Mouse (Mus musculus): Measurements from ENCODE around the gene Eapp.
"Not testable (repeated sequence)": the region's sequence is repeated elsewhere in the genome, so short reads cannot be mapped to it uniquely, and the experiment has no call there.

Eapp gene

DNA sequence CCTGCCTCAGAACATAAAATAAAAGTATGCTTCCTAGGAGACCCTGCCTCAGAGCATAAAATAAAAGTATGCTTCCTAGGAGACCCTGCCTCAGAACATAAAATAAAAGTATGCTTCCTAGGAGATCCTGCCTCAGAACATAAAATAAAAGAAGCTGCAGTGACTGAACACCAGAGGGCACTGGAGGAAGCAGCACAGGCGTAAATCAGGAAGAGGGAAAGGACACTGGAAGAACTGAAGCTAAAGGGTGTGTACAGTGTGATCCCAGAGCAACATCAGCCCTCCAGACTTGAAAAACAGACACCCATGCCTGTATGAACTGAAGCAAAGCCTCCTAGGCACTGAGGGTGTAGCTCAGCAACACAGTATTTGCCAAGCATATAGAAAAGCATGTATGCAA, 12.5 kb downstream of the Eapp start:
- DNase-seq (ENCODE audit: low spot score): no peak

DNA sequence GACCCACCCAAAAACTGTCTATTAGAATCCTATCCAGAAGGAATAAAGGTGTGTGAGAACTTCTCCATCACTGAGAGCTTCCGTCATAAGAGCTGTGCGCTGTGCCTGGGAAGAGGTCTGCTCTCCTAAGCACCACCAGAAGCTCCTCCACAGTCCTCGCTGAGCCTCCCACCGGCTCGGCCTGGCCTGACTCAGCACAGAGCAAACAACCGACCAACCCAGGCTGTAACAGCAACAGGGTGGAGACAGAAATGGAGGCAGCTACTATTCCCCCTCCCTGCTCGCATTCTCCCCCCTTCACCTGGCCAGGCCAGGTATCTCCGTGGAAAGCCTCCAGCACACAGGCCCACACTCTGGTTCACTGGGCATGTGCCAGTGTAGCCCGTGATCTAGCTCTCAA, 19.0 kb downstream of the Eapp start:
- no peak for DNase-seq (ENCODE audit: low spot score)

DNA sequence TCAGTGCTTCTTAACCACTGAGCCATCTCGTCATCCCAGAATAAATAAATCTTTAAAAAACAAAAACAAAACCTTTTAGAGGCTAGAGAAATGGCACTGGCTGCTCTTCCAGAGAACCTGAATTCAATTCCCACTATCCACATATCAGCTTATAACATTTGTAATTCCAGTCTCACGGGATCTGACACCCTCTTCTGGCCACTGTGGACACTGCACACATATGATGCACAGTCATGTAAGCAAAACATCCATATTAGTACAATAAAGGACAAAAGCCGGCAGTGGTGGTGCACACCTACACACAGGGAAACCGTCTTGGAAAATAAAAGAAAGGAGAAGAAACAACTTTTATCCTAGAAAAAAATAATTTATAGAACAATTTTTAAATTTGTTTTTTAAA, 20.3 kb downstream of the Eapp start:
- DNase-seq (ENCODE audit: low spot score): no peak

DNA sequence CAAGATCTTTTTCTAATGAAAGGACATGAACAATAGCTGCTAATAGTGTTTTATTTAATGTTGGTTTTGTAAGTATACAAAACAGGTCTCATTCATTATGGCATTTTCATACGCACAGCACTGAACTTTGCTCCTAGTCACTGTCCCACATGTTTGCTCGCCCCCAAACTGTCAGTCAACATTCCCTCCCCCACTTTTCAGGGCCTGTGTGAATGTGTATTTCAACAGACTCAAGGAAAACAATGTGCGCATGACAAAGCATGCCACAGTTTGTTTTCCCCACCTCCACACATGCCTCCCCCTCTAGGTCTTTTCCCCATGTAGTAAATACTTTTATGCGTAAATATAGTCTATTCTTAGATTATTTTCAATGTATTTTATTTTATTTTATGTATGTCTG, 24.4 kb downstream of the Eapp start:
- no peak for DNase-seq (ENCODE audit: low spot score)

DNA sequence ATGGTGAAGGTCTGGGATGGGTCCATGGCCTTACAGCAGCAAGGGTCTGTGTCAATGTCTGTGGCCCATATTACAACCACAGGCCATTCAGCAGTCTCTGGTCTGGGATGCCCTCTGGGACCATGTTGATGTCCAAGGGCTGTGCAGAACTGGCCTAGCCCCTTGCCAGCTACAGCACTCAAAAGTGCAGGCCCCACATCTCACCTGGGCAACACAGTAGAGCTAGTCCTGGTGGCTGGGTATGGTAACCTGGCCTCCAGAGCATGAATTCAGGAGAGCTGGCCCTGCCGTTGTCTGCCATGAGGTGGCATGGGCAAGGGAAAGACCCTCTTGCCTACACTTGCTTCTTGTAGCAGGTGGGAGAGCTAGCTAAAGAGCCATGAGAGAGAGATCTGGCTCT, 27.6 kb downstream of the Eapp start:
- no peak for DNase-seq (ENCODE audit: low spot score)

DNA sequence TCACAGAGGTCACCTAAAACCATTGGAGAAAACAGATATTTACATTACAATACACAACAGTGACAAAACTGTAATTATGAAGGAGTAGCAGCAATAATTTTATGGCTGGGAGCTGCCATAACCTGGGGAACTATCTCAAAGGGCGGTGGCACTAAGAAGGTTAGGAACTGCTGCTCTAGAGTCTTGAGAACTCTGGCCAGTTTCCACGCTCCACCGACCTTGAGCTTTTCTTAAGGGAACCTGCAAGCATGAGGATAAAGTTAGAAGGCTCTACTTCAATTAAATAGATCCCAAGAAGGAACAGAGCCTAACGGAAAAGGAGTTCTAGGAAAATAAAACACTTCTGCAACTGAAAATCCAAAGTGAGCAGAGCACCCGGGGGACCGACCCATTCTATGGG, 30.2 kb downstream of the Eapp start:
- no peak for DNase-seq (ENCODE audit: low spot score)

DNA sequence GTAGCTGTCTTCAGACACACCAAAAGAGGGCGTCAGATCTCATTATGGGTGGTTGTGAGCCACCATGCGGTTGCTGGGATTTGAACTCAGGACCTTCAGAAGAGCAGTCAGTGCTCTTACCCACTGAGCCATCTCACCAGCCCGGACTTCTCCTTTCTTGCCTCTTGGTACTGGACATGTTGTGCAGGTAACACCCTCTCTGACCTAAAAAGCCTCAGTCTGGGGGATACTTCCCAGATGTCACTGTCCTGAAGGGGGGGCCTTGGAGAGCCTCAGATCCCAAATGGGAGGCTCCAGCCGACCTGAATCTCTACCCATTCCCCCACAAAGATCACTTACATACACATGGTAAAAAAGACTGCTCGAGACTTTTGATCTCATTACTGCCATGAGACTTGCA, 34.2 kb downstream of the Eapp start:
- not testable (repeated sequence) for DNase-seq (ENCODE audit: low spot score)

DNA sequence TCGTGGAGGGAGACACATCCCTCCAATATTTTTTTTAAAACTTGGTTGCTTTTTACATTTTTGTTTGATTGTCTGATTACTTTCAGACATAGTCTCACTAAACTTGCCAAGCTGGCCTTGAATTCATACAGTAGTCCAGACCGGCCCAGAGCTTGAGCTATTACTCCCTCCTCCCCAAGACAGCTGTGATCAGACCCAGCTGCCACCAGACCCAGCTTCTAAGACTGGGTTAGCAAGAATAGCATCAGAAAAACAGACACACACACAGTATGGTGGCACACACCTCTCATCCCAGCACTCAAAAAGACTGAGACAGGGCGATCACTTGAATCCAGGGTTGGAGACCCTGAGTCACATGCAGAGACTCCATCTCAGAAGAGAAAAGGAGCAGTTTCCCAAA, 35.8 kb downstream of the Eapp start:
- no peak for DNase-seq (ENCODE audit: low spot score)

DNA sequence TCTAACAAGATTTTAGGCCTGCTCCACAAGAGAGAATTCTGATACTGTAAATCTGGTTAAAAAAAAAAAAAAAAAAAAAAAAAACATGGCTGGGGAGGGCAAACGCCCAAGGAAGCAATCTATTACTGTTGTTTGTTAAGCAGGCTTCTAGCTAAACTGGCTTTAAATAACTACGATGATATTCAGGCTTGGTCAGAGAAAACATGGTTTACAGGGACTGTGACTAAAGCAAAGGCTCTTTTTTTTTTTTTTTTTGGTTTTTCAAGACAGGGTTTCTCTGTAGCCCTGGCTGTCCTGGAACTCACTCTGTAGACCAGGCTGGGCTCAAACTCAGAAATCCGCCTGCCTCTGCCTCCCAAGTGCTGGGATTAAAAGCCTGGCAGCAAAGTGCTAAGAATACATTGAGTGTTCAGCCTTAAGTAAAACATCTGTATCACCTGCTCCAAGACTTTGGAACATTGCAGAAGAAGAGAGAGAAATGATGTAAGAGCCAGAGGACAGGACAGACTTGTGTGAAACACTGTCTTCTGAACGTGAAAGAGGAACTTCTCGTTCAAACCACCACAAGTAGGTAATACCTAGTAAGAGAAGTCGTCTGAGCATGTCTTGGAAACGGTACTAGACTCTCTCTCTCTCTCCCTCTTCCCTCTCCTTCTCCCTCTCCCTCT, 37.1 kb downstream of the Eapp start:
- DNase-seq (ENCODE audit: low spot score): no peak

DNA sequence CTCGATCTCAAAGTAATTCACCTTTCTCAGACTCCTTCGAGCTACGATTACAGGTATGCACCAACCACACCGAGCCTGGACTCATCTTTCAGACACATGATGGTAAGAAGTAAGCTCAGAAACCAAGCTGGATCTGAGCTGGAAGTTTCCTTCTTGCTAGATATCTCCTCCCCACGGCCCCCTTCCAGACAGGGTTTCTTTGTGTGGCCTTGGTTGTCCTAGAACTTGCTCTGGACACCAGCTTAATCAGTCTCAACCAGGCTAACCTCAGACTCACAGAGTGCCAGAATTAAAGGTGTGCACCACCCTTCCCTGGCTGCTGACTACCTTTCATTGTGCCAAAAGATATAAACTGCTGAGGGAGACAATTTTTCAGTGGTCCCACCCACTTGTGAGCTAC, 37.7 kb downstream of the Eapp start:
- no peak for DNase-seq (ENCODE audit: low spot score)

DNA sequence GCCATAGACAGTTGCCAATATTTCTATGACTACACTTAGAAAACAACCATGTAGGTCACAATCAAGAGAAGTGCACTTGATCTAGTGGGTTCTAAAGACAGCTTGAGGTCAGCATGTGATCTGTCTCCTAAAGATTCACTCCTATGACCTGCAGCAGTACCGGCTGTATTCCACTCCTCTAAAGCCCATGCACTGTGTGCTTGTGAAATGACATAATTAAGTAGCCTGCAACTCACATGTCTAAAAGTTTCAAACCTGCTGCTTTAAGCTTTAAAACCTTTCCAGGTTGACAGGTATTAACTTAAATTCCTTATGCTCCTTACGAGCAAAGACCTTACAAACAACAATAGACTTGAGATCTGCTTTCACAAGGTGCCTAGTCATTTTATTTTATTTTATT, 38.5 kb downstream of the Eapp start:
- DNase-seq (ENCODE audit: low spot score): no peak

DNA sequence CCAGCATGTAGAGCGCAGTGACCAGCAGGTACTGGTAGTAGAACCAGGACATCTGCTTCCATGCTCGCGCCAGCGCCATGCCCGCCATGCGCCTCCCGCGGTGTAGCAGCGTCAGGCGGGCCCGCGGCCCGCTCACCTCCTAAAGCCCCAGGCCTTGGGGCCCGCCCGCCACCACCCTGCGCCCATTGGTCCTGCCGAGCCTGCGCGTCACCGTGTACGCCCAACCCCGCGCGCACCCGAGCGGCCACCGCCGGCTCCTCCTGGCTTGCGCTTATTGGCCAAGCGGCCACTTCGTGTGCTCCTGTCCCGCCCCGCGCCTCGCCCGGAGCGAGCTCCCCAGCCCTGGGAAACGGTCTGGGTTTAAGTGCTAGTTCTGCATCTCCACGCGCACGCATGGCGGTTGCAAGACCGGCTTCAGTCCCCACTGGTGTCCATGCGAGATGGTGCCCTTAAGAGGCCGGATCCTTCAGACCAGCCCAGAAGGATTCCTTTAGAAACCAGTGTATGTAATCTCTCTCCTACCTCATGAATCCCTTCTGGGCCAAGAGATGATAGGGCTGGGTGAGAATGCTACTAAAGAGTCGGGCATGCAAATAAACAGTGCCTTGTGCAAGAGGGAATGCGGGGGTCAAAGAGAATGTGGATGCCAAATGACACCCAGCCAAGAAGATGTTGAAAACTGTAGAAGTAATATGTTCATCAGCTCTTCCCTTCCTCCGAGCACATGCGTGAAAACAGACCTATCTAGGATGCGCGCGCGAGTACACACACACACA, 39.1 kb downstream of the Eapp start, which contains the start of gene Sptssa:
TSS of gene Sptssa (minus strand) at position 178 of the 776 bp plus-strand sequence.
- DNase-seq (ENCODE audit: low spot score): peak; percentile 89

DNA sequence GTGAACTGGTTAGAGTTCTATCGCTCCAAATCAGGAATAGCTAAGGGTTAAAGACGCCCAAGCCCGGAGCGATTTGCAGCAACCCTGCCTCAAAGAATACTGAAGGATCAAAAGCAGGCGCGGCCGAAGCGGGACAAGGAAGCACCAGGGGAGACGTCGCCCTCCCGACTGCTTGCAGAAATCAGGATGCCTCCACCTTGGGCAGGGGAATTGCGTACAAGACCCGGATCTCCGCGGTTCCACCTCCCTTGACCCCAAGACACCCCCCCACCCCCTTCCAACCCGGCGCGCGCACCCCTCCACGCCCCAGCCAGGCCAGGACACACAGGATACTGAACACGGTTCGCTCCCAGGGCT, 39.7 kb downstream of the Eapp start:
- peak; percentile 36 for DNase-seq (ENCODE audit: low spot score)

DNA sequence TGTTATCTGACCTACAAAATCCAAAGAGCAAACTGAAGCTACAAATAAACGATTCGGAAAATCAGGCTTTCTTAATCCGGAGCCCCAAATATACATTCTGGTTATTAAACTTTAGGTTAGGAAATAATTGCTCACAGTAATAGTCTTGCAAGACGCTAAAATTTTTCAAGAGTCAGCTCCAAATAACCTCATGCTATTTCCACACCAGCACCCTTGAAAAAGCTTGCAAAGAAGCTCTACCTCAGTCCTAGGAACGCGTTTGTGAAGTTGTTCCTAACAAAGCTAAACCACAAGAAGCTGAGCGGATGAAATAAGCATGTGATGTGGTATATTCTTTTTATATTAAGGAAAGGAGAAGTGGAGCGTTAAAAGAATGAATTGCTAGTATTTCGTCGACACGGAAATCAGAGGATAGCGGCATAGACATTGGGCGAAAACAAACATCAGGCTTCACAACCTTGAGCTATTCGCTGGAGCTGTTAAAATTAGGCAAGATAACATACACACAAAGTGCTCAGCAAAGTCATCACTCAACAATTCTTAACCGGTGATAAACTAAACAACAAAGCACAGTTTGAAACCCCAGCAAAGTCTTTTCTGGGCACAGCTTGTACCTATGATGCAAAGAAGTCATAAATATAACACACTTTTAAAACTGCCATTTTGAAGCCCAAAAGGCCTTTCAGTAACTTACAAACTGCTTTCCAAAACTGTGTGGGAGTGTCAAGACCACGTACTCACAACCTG, 40.2 kb downstream of the Eapp start:
- DNase-seq (ENCODE audit: low spot score): no peak

DNA sequence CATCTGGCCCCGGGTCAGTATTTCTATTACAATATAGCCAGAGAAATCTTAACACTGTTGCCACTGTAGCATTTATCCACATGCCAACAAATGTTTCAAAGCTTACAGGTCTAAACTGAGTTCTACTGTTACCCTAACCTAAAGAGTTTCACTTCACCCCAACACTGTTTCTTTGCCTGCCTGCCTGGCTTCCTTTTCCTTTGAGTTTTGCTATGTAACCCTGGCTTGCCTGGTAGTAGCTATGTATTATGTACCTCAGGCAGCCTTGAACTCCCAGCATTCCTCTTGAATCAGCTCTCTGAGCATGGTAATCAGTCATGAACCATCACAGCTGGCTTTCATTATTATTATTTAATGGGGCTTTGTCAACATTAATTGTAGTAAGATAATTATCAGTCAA, 41.0 kb downstream of the Eapp start:
- no peak for DNase-seq (ENCODE audit: low spot score)

DNA sequence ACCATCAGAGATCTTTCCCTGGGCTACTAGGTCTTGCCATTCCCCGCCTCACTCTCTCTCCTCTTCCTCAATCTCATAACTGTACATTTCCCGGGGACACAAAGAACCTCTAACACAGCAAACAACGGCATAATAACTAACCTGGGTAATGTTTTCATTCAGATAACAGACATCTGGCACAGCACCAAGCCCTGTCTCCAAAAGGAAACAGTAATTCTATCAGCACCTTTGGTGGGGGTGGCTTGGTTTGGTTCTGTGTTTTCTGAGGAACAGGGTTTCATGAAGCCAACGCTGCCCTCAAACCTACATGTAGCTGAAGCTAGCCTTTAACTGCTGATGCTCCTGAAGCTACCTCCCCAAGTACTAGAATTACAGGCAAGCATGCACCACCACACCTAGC, 41.6 kb downstream of the Eapp start:
- DNase-seq (ENCODE audit: low spot score): no peak

DNA sequence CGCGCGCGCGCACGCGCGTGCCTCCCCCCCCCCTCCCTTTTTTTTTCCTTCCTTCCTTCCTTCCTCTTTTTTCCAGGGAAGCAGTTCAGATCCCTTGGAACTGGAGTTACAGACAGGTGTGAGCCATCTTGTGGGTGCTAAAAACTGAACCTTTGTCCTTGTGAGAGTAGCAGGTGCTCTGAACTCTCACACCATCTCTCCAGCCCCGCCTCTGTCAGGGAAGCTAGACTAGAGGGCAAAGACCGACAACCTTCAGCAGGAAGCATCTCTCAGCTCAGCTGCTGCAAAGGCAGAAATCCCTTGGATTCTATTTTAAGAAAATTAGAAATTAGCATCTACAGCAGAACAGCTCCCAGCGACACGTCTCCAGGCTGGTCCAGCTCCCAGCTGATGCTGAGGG, 43.4 kb downstream of the Eapp start:
- DNase-seq (ENCODE audit: low spot score): no peak

DNA sequence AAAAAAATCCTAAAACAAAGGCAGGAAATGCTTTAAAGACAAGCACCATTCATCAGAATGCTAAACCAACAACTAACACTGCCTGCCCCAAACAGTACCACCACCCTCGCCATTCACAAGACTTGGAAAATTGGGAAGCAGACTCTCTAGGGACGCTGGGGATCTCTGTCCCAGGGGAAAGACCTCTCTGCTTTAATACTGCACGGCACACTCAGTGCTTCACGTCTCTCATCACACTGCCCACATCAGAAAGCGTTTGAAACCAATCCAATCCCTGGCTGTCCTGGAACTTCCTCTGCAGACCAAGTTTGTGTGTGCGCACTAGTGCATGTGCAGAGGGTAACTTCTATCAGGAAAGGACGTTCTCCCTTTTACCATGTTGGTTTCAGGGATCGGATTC, 43.9 kb downstream of the Eapp start:
- DNase-seq (ENCODE audit: low spot score): no peak

DNA sequence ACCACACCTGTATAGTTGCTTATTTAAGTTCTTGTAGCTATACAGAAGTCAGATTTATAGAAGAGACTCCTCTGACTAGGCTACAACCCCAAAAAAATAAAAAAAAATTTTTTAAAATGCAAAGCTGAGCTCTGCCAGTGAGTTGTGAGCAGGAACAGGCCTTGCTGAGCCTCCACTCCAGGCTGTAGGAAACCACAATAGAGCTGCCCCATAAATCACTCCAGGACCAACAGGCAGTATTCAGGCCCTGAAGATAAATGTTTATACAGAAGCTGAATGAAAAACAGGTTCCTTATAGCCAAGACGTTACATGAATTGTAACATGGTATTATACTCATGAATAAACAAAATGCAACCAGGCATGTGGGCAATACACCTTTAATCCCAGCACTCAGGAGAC, 44.5 kb downstream of the Eapp start:
- no peak for DNase-seq (ENCODE audit: low spot score)

DNA sequence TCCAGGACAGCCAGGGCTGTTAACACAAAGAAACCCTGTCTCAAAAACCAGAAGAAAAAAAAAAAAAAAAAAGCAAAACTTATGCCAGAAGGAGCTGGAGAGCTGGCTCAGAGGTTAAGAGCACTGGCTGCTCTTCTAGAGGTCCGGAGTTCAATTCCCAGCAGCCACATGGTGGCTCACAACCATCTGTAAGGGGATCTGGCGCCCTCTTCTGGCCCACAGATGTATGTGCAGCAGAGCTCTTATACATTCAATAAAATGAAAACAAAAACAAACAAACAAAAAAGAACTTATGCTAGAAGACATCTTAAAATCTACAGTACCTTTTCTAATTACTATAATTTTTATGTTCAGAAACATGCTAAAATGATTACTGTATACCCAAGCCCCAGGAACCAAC, 50.8 kb downstream of the Eapp start:
- no peak for DNase-seq (ENCODE audit: low spot score)

DNA sequence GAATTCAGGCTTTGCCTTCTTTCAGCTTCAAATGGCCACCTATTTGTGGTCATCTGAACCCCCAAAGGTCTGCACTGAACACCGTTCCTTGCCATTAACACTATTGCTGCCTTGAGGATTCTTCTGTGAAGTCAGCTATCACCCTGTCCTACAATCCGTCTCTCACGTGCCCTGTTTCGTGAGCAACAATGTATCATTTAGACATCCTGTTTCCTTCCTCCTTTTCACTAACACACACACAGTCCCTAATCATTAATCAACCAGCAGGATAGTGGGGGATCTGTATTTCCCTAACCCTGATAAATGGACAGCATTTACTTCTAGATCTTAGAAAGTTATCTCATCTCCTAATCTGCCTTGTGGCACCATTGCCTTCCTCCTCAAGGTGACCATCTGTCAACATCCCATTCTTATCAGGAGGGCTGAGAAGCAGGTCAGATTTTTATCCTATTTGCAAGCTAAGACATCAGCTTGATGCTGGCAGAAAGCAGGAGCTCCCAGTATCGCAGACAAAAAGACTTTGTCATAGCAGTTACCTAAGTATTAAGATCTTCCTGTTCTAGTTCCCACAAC, 52.3 kb downstream of the Eapp start:
- DNase-seq (ENCODE audit: low spot score): no peak

DNA sequence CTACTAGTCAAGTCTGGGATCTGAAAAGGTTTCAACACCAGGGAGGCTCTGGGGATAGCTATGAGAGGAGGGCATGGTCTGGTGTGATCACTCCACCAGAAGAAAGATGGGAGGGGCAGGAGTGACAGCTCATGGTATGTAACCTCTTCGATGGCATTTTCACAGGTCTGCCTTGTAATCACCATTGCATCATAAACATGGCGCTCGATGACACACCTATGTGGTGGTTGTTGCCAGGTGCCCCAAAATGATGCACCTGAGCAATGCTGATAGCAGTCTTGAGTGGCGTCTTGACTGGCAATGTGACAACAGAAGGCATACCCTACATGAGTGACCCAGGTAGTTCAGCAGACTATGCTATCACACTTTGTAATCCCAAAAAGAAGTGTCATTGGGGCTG, 54.3 kb downstream of the Eapp start:
- DNase-seq (ENCODE audit: low spot score): no peak

DNA sequence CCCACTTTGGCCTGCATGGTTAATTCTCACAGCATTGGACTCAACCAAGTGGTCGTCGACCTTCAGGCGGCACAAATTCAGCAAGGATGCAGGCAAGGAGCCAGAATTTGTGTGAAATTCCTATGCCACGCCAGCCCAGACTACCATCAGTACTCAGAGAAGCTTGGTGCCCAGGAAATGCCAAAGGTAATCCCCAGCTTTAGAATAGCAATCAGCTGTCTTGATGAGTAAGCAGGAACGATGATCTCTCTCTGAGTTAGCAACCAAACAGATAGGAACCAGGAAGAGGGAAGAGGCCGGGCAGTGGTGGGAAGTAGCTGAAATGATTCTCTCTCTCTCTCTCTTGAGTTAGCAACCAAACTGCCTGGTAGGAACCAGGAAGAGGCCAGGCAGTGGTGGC, 55.4 kb downstream of the Eapp start:
- no peak for DNase-seq (ENCODE audit: low spot score)
